Mouse (Mus musculus) forebrain, embryonic 15.5 days (tissue): ENCODE measurements around the gene Zfp36l1. TPM values are rescaled to one million over a fixed set of nuclear protein-coding genes. Genes with fewer than 3 reads are reported as not detected.

ENCODE experiments used
- ATAC-seq: fragments of 200-750 bp; cut with Nextera tagmentation; replicated peaks from 2 replicates; pipeline ENCODE4 v1.8.0; 2017; ENCODE audit warnings: mild to moderate bottlenecking, moderate TSS enrichment, moderate library complexity
- H3K27ac ChIP-seq: fragments of 300-500 bp; sonication (generic); replicated peaks from 2 replicates; pipeline ENCODE4 v1.5.1; 2015; ENCODE audit warnings: mild to moderate bottlenecking, inconsistent platforms
- H3K27me3 ChIP-seq: fragments of 300-500 bp; sonication (generic); 2 replicates; pipeline ENCODE4 v1.6.1; 2015; ENCODE audit warnings: inconsistent platforms
- H3K36me3 ChIP-seq: fragments of 300-500 bp; sonication (generic); 2 replicates; pipeline ENCODE4 v1.6.1; 2015; ENCODE audit warnings: mild to moderate bottlenecking, inconsistent platforms
- H3K4me1 ChIP-seq: fragments of 300-500 bp; sonication (generic); 2 replicates; pipeline ENCODE4 v1.6.1; 2015; ENCODE audit warnings: inconsistent platforms
- H3K4me2 ChIP-seq: fragments of 300-500 bp; sonication (generic); replicated peaks from 2 replicates; pipeline ENCODE4 v1.6.1; 2015; ENCODE audit warnings: mild to moderate bottlenecking, inconsistent platforms
- H3K4me3 ChIP-seq: fragments of 300-500 bp; sonication (generic); 2 replicates; pipeline ENCODE4 v1.5.1; 2015; ENCODE audit warnings: mild to moderate bottlenecking, inconsistent platforms
- H3K9ac ChIP-seq: fragments of 300-500 bp; sonication (generic); replicated peaks from 2 replicates; pipeline ENCODE4 v1.6.1; 2015; ENCODE audit warnings: mild to moderate bottlenecking, inconsistent platforms
- H3K9me3 ChIP-seq: fragments of 300-500 bp; sonication (generic); 2 replicates; pipeline ENCODE4 v1.6.1; 2016; ENCODE audit warnings: inconsistent platforms
- WGBS: fragments of 180-500 bp; shearing (Covaris S2); methylation state at CpG from one replicate; pipeline ENCODE4 v1.1.7; 2015; ENCODE audit warnings: mixed read lengths; 5-methylcytosine and 5-hydroxymethylcytosine counted together
- polyA plus RNA-seq: library from polyadenylated mRNA; unstranded; fragments of >200 nt; fragmentation: Nextera tagmentation; extraction: Ambion mirVana; gene quantifications from 2 replicates; pipeline ENCODE4 v1.2.1, GENCODE M21; 2015

Zfp36l1 gene
- polyA plus RNA-seq, 1 experiment from 2014 or later, result 28.2 TPM

GRCm38 (mm10) chr12:80079937-80080336, 32.9 kb downstream of the Zfp36l1 start:
- H3K4me1 ChIP-seq, result no peaks in the 10 kb centered on the region
- H3K9ac ChIP-seq, result no peak overlapping the region
- no peak for ATAC-seq
- H3K27me3 ChIP-seq, result no peaks in the 10 kb centered on the region
- H3K9me3 ChIP-seq, result no peaks in the 10 kb centered on the region
- no peak overlapping the region for H3K27ac ChIP-seq
- WGBS, result 84% methylated on average over 4 of the region's 4 CpGs
- no peak overlapping the region for H3K4me3 ChIP-seq
- H3K36me3 ChIP-seq, result no peaks in the 10 kb centered on the region
- H3K4me2 ChIP-seq, result no peak overlapping the region

GRCm38 (mm10) chr12:80074331-80074730, 38.5 kb downstream of the Zfp36l1 start:
- H3K9me3 ChIP-seq, result no peaks in the 10 kb centered on the region
- H3K27ac ChIP-seq, result no peak overlapping the region
- H3K36me3 ChIP-seq, result no peaks in the 10 kb centered on the region
- no peaks in the 10 kb centered on the region for H3K27me3 ChIP-seq
- 92% methylated on average over 2 of the region's 2 CpGs for WGBS
- H3K9ac ChIP-seq, result no peak overlapping the region
- H3K4me2 ChIP-seq, result no peak overlapping the region
- H3K4me1 ChIP-seq, result peaks cover 12% of the 10 kb centered on the region
- ATAC-seq, result no peak
- no peak overlapping the region for H3K4me3 ChIP-seq

- H3K27me3 ChIP-seq, result no peaks in the 10 kb centered on the region
- H3K9ac ChIP-seq, result no peak overlapping the region
- H3K4me3 ChIP-seq, result no peak overlapping the region
- no peaks in the 10 kb centered on the region for H3K36me3 ChIP-seq
- H3K4me2 ChIP-seq, result no peak overlapping the region
- ATAC-seq, result peak; percentile 69
- 8% methylated on average over 8 of the region's 8 CpGs for WGBS
- H3K4me1 ChIP-seq, result peaks cover 12% of the 10 kb centered on the region
- no peaks in the 10 kb centered on the region for H3K9me3 ChIP-seq
- peak overlapping the region; percentile 42; the same call in 1 of the 2 replicates for H3K27ac ChIP-seq
Measured at GRCm38 (mm10) chr12:80070534-80071287, 42.1 kb downstream of the Zfp36l1 start.

- Histone ChIP-seq H3K27ac (no peak overlapping the region), H3K9me3 (no peaks in the 10 kb centered on the region), H3K27me3 (no peaks in the 10 kb centered on the region), H3K36me3 (no peaks in the 10 kb centered on the region), H3K4me2 (no peak overlapping the region), H3K4me1 (peaks cover 22% of the 10 kb centered on the region), H3K9ac (no peak overlapping the region), H3K4me3 (no peak overlapping the region)
- WGBS, result 76% methylated on average over 3 of the region's 3 CpGs
- no peak for ATAC-seq
Measured at GRCm38 (mm10) chr12:80069040-80069439, 43.8 kb downstream of the Zfp36l1 start.

GRCm38 (mm10) chr12:80068016-80068415, 44.8 kb downstream of the Zfp36l1 start:
- H3K27ac ChIP-seq, result no peak overlapping the region
- H3K27me3 ChIP-seq, result no peaks in the 10 kb centered on the region
- no peaks in the 10 kb centered on the region for H3K36me3 ChIP-seq
- no peak overlapping the region for H3K4me2 ChIP-seq
- no peak for ATAC-seq
- H3K9me3 ChIP-seq, result no peaks in the 10 kb centered on the region
- no peak overlapping the region for H3K4me3 ChIP-seq
- 68% methylated on average over 7 of the region's 7 CpGs for WGBS
- H3K9ac ChIP-seq, result no peak overlapping the region
- peaks cover 32% of the 10 kb centered on the region for H3K4me1 ChIP-seq

GRCm38 (mm10) chr12:80065049-80065448, 47.8 kb downstream of the Zfp36l1 start:
- Histone ChIP-seq H3K27me3 (no peaks in the 10 kb centered on the region), H3K4me3 (no peak overlapping the region), H3K4me2 (no peak overlapping the region), H3K27ac (peak overlapping the region; percentile 92), H3K9me3 (no peaks in the 10 kb centered on the region), H3K4me1 (peaks cover 45% of the 10 kb centered on the region), H3K36me3 (no peaks in the 10 kb centered on the region), H3K9ac (no peak overlapping the region)
- ATAC-seq, result no peak
- WGBS, result 60% methylated on average over 8 of the region's 8 CpGs

- Histone ChIP-seq H3K27ac (peak overlapping the region; percentile 92), H3K4me3 (no peak overlapping the region), H3K9me3 (no peaks in the 10 kb centered on the region), H3K36me3 (no peaks in the 10 kb centered on the region), H3K9ac (no peak overlapping the region), H3K4me1 (peaks cover 44% of the 10 kb centered on the region), H3K4me2 (no peak overlapping the region), H3K27me3 (no peaks in the 10 kb centered on the region)
- ATAC-seq, result no peak
- 17% methylated on average over 4 of the region's 4 CpGs for WGBS
Measured at GRCm38 (mm10) chr12:80064306-80064705, 48.5 kb downstream of the Zfp36l1 start.

GRCm38 (mm10) chr12:80063402-80064150, 49.2 kb downstream of the Zfp36l1 start:
- Histone ChIP-seq H3K36me3 (no peaks in the 10 kb centered on the region), H3K4me3 (no peak overlapping the region), H3K4me1 (peaks cover 44% of the 10 kb centered on the region), H3K27me3 (no peaks in the 10 kb centered on the region), H3K4me2 (no peak overlapping the region), H3K9ac (no peak overlapping the region), H3K9me3 (no peaks in the 10 kb centered on the region), H3K27ac (peak overlapping the region; percentile 92)
- no peak for ATAC-seq
- 14% methylated on average over 7 of the region's 7 CpGs for WGBS

- Histone ChIP-seq H3K27ac (peak overlapping the region; percentile 92), H3K36me3 (no peaks in the 10 kb centered on the region), H3K4me2 (0 out of 2 replicates have a peak overlapping the region, but pooled peaks have one; percentile 20), H3K9ac (no peak overlapping the region), H3K27me3 (no peaks in the 10 kb centered on the region), H3K9me3 (no peaks in the 10 kb centered on the region), H3K4me1 (peaks cover 44% of the 10 kb centered on the region), H3K4me3 (no peak overlapping the region)
- WGBS, result under 1% methylated on average over 6 of the region's 6 CpGs
- peak; percentile 95 for ATAC-seq
Measured at GRCm38 (mm10) chr12:80062410-80063401, 50.1 kb downstream of the Zfp36l1 start.

- no peaks in the 10 kb centered on the region for H3K27me3 ChIP-seq
- no peaks in the 10 kb centered on the region for H3K36me3 ChIP-seq
- H3K4me3 ChIP-seq, result no peak overlapping the region
- peak overlapping the region; percentile 92 for H3K27ac ChIP-seq
- 9% methylated on average over 4 of the region's 5 CpGs for WGBS
- H3K4me1 ChIP-seq, result peaks cover 44% of the 10 kb centered on the region
- H3K9ac ChIP-seq, result no peak overlapping the region
- H3K9me3 ChIP-seq, result no peaks in the 10 kb centered on the region
- ATAC-seq, result no peak
- no peak overlapping the region for H3K4me2 ChIP-seq
Measured at GRCm38 (mm10) chr12:80061810-80062209, 51.0 kb downstream of the Zfp36l1 start.

- 64% methylated on average over 1 of the region's 1 CpGs for WGBS
- ATAC-seq, result no peak
Measured at GRCm38 (mm10) chr12:80060809-80061208, 52.0 kb downstream of the Zfp36l1 start.

More at GRCm38 (mm10) chr12:80060809-80061208, 52.0 kb downstream of the Zfp36l1 start:
- H3K4me1 ChIP-seq, result peaks cover 44% of the 10 kb centered on the region
- no peaks in the 10 kb centered on the region for H3K9me3 ChIP-seq
- no peaks in the 10 kb centered on the region for H3K27me3 ChIP-seq
- H3K36me3 ChIP-seq, result no peaks in the 10 kb centered on the region
- H3K9ac ChIP-seq, result no peak overlapping the region
- H3K4me2 ChIP-seq, result no peak overlapping the region
- peak overlapping the region; percentile 92 for H3K27ac ChIP-seq
- no peak overlapping the region for H3K4me3 ChIP-seq
